Mouse (Mus musculus) kidney, adult 2 months (tissue): ENCODE results near the gene Akirin2. TPM values are rescaled to one million over a fixed set of nuclear protein-coding genes. Genes with fewer than 3 reads are reported as not detected.

ENCODE experiments used
- DNase-seq: peaks from one replicate; pipeline ENCODE4 v3.0.0; 2021
- H3K27ac ChIP-seq: fragments of 200-500 bp; 2 replicates; pipeline ENCODE4 v1.5.1; 2012; ENCODE audit warnings: low read depth, low read length, control low read depth, inconsistent platforms; ENCODE audit not compliant: insufficient read depth
- H3K27me3 ChIP-seq: fragments of 200-500 bp; replicated peaks from 2 replicates; pipeline ENCODE4 v1.6.1; 2012; ENCODE audit warnings: mild to moderate bottlenecking, moderate library complexity, low read length, inconsistent platforms; ENCODE audit not compliant: control insufficient read depth, insufficient read depth
- H3K36me3 ChIP-seq: fragments of 200-500 bp; 2 replicates; pipeline ENCODE4 v1.6.1; 2012; ENCODE audit warnings: mild to moderate bottlenecking, moderate library complexity, low read length, inconsistent platforms; ENCODE audit not compliant: control insufficient read depth, insufficient read depth
- H3K4me1 ChIP-seq: fragments of 200-500 bp; 2 replicates; pipeline ENCODE4 v1.6.1; 2011; ENCODE audit warnings: low read length; ENCODE audit not compliant: control insufficient read depth, insufficient read depth
- H3K4me3 ChIP-seq: fragments of 200-500 bp; 2 replicates; pipeline ENCODE4 v1.5.1; 2011; ENCODE audit warnings: mild to moderate bottlenecking, low read depth, low read length, control low read depth; ENCODE audit not compliant: insufficient read depth
- CTCF ChIP-seq: fragments of 200-500 bp; conservative IDR thresholded peaks from 2 replicates; pipeline ENCODE4 v1.5.1; 2011; ENCODE audit warnings: low read depth, mild to moderate bottlenecking, control low read depth, low read length, moderate library complexity, mixed read lengths; ENCODE audit not compliant: insufficient read depth, insufficient read length
- POLR2A ChIP-seq: fragments of 200-500 bp; IDR thresholded peaks from one replicate; pipeline ENCODE4 v1.6.1; 2011; ENCODE audit warnings: low read depth, low read length, control low read depth
- WGBS: fragments of 180-500 bp; shearing (Covaris S2); methylation state at CpG from one replicate; pipeline ENCODE4 v1.1.7; 2018; 5-methylcytosine and 5-hydroxymethylcytosine counted together
- polyA plus RNA-seq: library from polyadenylated mRNA; depleted of rRNA; stranded (reverse); fragments of >200 nt; gene quantifications from 2 replicates; pipeline ENCODE4 v1.2.3, GENCODE M21; 2012; rRNA removed

Gene Akirin2
- 24.6 and 25.6 TPM in 2 replicates for polyA plus RNA-seq

GRCm38 (mm10) chr4:34550748-34551097, at the start of gene Akirin2:
Akirin2 (plus strand) TSS chr4:34550937.
- under 1% methylated on average over 53 of the region's 53 CpGs for WGBS
- peak; percentile 24 for DNase-seq

DNA sequence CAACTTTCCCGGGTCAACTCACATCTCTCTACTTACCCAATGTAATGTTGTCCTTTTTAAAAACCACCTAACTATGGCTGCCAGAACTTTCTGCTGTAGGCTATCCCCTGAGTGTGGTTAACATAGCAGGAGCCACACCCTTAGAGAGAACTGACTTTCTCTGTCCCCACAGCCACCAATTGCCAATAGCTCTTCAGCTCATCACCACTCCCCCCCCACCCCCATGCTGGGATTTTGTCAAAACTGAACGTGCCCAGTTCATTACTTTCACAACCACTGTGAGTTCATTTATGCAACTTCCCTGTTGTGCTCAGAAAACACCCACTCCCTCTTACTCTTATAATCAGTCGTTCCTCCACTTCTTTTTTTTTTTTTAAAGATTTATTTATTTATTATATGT, 40.4 kb upstream of the Akirin2 start:
- no peaks in the 10 kb centered on the region for H3K27me3 ChIP-seq
- H3K27ac ChIP-seq = no peak overlapping the region
- H3K4me3 ChIP-seq = no peak overlapping the region
- TF ChIP-seq POLR2A (no peak), CTCF (no peak)
- WGBS = 85% methylated on average over 3 of the region's 3 CpGs
- H3K36me3 ChIP-seq = no peaks in the 10 kb centered on the region
- no peaks in the 10 kb centered on the region for H3K4me1 ChIP-seq
- no peak for DNase-seq

More at GRCm38 (mm10) chr4:34550748-34551097, at the start of gene Akirin2:
- Histone ChIP-seq H3K27ac (peak within 1 kb of the TSS; percentile 89), H3K4me3 (peak within 1 kb of the TSS; percentile 86), H3K36me3 (no peaks in the 10 kb centered on the region), H3K4me1 (peaks cover 15% of the 10 kb centered on the region), H3K27me3 (no peaks in the 10 kb centered on the region)
- no peak for TF ChIP-seq POLR2A
- TF ChIP-seq CTCF = no peak

DNA sequence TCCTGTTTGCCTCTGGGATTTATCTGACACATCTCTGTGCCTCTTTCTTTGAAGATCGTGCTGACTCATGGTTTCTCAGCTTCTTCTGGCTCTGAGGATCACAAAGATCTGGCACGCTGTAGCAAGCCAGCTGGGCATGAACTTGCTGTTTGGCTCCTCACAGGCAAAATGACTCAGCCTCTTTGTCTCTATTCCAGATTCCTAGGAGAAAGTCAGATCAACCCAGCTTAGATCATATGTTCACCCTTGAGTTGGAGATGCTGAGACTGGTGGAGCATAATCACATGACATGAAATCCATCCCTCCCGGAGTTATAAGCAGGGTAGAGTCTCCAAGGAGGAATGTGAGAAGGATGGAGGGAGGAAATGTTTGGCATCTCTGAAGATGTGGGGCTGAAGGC, 27.9 kb upstream of the Akirin2 start:
- DNase-seq = no peak
- H3K27ac ChIP-seq = no peak overlapping the region
- 63% methylated on average over 3 of the region's 3 CpGs for WGBS

DNA sequence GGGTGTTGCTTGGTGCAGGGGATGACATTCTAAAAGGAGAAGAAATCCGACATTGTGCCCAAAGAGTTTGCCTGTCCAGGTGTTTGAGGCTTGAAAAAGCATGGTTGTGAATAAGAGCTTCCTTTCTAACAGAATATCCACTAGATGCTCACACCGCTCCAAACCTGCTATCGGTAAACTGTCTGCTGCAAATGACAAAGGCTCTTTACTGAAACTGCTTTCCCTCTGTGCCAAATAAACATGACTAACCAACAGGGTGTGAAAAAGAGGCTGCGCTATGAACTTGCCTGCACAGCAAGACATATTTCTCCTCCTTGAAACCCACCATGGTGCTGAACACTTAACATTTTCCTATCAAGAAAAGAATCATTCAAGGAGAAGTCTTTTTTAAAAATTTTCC, 27.2 kb upstream of the Akirin2 start:
- DNase-seq = no peak
- Histone ChIP-seq H3K4me1 (no peaks in the 10 kb centered on the region), H3K36me3 (no peaks in the 10 kb centered on the region), H3K27me3 (no peaks in the 10 kb centered on the region), H3K27ac (no peak overlapping the region), H3K4me3 (no peak overlapping the region)
- no peak for TF ChIP-seq CTCF
- TF ChIP-seq POLR2A = no peak
- WGBS = 87% methylated on average over 4 of the region's 4 CpGs

More for the DNA sequence above, 27.9 kb upstream of the Akirin2 start:
- Histone ChIP-seq H3K4me1 (no peaks in the 10 kb centered on the region), H3K27me3 (no peaks in the 10 kb centered on the region), H3K4me3 (no peak overlapping the region), H3K36me3 (no peaks in the 10 kb centered on the region)
- no peak for TF ChIP-seq CTCF
- no peak for TF ChIP-seq POLR2A

- Histone ChIP-seq H3K27ac (no peak overlapping the region), H3K36me3 (no peaks in the 10 kb centered on the region), H3K4me3 (no peak overlapping the region), H3K4me1 (no peaks in the 10 kb centered on the region), H3K27me3 (no peaks in the 10 kb centered on the region)
- 82% methylated on average over 3 of the region's 3 CpGs for WGBS
- no peak for TF ChIP-seq CTCF
- TF ChIP-seq POLR2A = no peak
- DNase-seq = no peak
These were observed 24.0 kb upstream of the Akirin2 start for GRCm38 (mm10) chr4:34526771-34527170.

- no peaks in the 10 kb centered on the region for H3K4me1 ChIP-seq
- H3K4me3 ChIP-seq = no peak overlapping the region
- no peaks in the 10 kb centered on the region for H3K36me3 ChIP-seq
- H3K27me3 ChIP-seq = no peaks in the 10 kb centered on the region
- no peak overlapping the region for H3K27ac ChIP-seq
- no peak for DNase-seq
- TF ChIP-seq CTCF = no peak
- TF ChIP-seq POLR2A = no peak
- 94% methylated on average over 1 of the region's 1 CpGs for WGBS
These were observed 22.2 kb upstream of the Akirin2 start for GRCm38 (mm10) chr4:34528430-34529100.

- no peaks in the 10 kb centered on the region for H3K27me3 ChIP-seq
- 52% methylated on average over 4 of the region's 4 CpGs for WGBS
- H3K4me3 ChIP-seq = no peak overlapping the region
- TF ChIP-seq POLR2A = no peak
- TF ChIP-seq CTCF = no peak
- H3K36me3 ChIP-seq = no peaks in the 10 kb centered on the region
- DNase-seq = no peak
- H3K4me1 ChIP-seq = no peaks in the 10 kb centered on the region
- no peak overlapping the region for H3K27ac ChIP-seq
These were observed 21.4 kb upstream of the Akirin2 start for GRCm38 (mm10) chr4:34529379-34529778.

DNA sequence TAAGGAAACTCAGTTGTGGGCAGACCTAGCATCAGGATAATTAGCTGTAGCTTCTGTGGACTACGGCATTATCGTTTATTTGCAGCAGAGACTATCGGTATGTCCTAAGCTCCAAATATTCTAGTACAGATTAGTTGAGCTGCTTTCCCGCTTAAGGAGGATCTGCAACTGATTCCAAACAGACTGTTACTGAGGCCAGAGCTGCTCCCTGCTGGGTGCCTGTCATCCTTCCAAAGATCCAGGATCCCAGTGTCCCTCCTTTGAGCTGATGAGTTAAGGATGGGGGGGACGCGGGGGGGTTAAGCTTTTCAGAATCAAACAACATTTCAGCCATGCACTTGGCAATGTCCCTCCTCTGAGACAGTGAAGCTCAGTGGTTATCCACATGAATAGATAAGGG, 20.8 kb upstream of the Akirin2 start:
- no peak overlapping the region for H3K27ac ChIP-seq
- H3K27me3 ChIP-seq = no peaks in the 10 kb centered on the region
- no peak overlapping the region for H3K4me3 ChIP-seq
- 91% methylated on average over 6 of the region's 6 CpGs for WGBS
- DNase-seq = no peak
- TF ChIP-seq CTCF (no peak), POLR2A (no peak)
- no peaks in the 10 kb centered on the region for H3K36me3 ChIP-seq
- no peaks in the 10 kb centered on the region for H3K4me1 ChIP-seq
